Mouse (Mus musculus): ENCODE results near the gene Cryba2. TPM values are rescaled to one million over a fixed set of nuclear protein-coding genes. Genes with fewer than 3 reads are reported as not detected.

The Cryba2 gene
- total RNA-seq (2014; rRNA removed) = not detected in 2 replicates
- not detected in 2 replicates for polyA plus RNA-seq (2015; fragmentation: Nextera tagmentation; extraction: Ambion mirVana)

DNA sequence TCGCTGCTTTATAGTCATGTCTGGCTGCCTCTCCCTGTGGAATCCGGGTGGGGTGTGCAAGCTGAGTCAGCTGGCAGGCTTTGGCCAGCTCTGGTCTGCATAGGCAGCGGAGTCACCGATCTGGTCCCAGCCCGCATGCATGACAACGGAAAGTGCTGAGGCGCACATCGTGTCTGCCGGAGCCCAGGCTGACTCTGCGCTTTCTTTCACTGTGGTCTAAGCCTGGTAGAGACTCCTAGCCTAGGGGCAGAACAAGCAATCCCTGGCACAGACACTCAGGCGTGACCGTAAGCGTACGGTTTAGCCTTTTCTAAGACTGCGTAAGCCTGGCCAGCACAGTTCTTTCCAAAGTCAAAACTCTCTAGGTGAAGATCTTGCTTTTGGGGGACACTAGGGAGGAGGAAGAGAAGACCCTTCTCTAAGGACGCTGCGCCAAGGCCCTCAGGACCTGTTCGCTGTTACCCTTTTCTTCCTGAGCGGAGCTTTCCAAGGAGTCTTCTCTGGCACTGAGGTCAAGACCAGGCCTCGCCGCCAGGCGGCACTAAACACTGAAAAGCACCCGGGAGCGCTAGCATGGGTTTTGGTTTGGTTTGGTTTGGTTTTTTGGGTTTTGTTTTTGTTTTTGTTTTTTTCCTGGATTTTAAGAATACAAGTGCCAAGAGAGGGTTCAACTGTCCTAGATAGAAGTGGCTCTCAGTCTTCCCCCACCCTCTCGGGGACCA, at the start of gene Cryba2:
Cryba2 (minus strand) TSS at position 10 of the 722 bp plus-strand sequence.
- Histone ChIP-seq H3K4me2 (ENCODE audit: low read depth) (peak within 1 kb of the TSS; percentile 41), H3K27me3 (ENCODE audit: insufficient read depth, low read length) (peaks cover 73% of the 10 kb centered on the region), H3K4me1 (ENCODE audit: insufficient read depth) (no peaks in the 10 kb centered on the region), H3K36me3 (ENCODE audit: insufficient read depth) (no peaks in the 10 kb centered on the region), H3K4me3 (ENCODE audit: low read depth, low read length) (peak within 1 kb of the TSS; percentile 17), H3K27ac (ENCODE audit: low read depth, low read length) (no peak within 1 kb of the TSS), H3K9ac (no peak within 1 kb of the TSS), H3K9me3 (ENCODE audit: low read length) (no peaks in the 10 kb centered on the region)
- ATAC-seq = peak; percentile 55; the same call in 1 of the 2 replicates
- peak; percentile 71 for DNase-seq
- TF ChIP-seq CTCF (IDR thresholded peaks at IDR 0.05; ENCODE audit: low read depth) = peak; percentile 76
- WGBS = 3% methylated on average over 25 of the region's 25 CpGs

GRCm38 (mm10) chr1:74941651-74942360, 48.9 kb upstream of the Cryba2 start:
- ATAC-seq (no peak), DNase-seq (no peak)
- H3K36me3 ChIP-seq (ENCODE audit: insufficient read depth) = no peaks in the 10 kb centered on the region
- H3K4me1 ChIP-seq (ENCODE audit: insufficient read depth) = no peaks in the 10 kb centered on the region
- H3K4me3 ChIP-seq (ENCODE audit: low read depth, low read length) = no peak overlapping the region
- H3K27ac ChIP-seq (ENCODE audit: low read depth, low read length) = no peak overlapping the region
- no peak for TF ChIP-seq CTCF (IDR thresholded peaks at IDR 0.05; ENCODE audit: low read depth)
- H3K4me2 ChIP-seq (ENCODE audit: low read depth) = no peak overlapping the region
- no peaks in the 10 kb centered on the region for H3K9me3 ChIP-seq (ENCODE audit: low read length)
- peaks cover 13% of the 10 kb centered on the region for H3K27me3 ChIP-seq (ENCODE audit: insufficient read depth, low read length)
- H3K9ac ChIP-seq = no peak overlapping the region
- WGBS = 59% methylated on average over 12 of the region's 12 CpGs

DNA sequence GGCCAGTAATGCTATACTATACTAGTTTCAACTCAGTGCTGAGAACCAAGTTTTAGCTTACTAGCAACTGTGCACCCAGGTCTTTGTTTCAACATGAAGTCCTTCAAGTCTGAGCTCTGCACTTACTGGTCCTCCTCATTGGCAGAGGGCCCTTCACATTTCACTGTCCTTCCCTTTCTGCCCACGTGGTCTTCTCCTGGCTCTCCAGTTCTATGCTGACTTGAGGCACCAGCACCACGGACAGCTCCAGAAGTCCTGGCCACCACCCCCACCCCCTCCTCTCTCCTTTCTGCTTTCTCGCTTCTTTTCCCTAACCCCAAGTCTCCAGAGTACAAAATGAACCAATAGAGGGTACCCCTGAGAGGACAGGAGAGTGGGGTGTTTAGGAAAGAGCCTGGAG, 46.8 kb upstream of the Cryba2 start:
- Histone ChIP-seq H3K27me3 (ENCODE audit: insufficient read depth, low read length) (peaks cover 17% of the 10 kb centered on the region), H3K4me1 (ENCODE audit: insufficient read depth) (no peaks in the 10 kb centered on the region), H3K9me3 (ENCODE audit: low read length) (no peaks in the 10 kb centered on the region), H3K4me3 (ENCODE audit: low read depth, low read length) (no peak overlapping the region), H3K36me3 (ENCODE audit: insufficient read depth) (no peaks in the 10 kb centered on the region), H3K9ac (no peak overlapping the region), H3K27ac (ENCODE audit: low read depth, low read length) (no peak overlapping the region), H3K4me2 (ENCODE audit: low read depth) (no peak overlapping the region)
- no peak for TF ChIP-seq CTCF (IDR thresholded peaks at IDR 0.05; ENCODE audit: low read depth)
- DNase-seq (no peak), ATAC-seq (no peak)
- WGBS = 7% methylated on average over 3 of the region's 3 CpGs

GRCm38 (mm10) chr1:74936221-74936830, 43.4 kb upstream of the Cryba2 start:
- peaks cover 17% of the 10 kb centered on the region for H3K27me3 ChIP-seq (ENCODE audit: insufficient read depth, low read length)
- no peaks in the 10 kb centered on the region for H3K4me1 ChIP-seq (ENCODE audit: insufficient read depth)
- H3K4me2 ChIP-seq (ENCODE audit: low read depth) = no peak overlapping the region
- no peak for ATAC-seq
- H3K36me3 ChIP-seq (ENCODE audit: insufficient read depth) = no peaks in the 10 kb centered on the region
- no peak overlapping the region for H3K27ac ChIP-seq (ENCODE audit: low read depth, low read length)
- H3K9me3 ChIP-seq (ENCODE audit: low read length) = no peaks in the 10 kb centered on the region
- no peak overlapping the region for H3K4me3 ChIP-seq (ENCODE audit: low read depth, low read length)
- no peak for TF ChIP-seq CTCF (IDR thresholded peaks at IDR 0.05; ENCODE audit: low read depth)
- WGBS = 32% methylated on average over 12 of the region's 12 CpGs
- DNase-seq = no peak
- H3K9ac ChIP-seq = no peak overlapping the region

DNA sequence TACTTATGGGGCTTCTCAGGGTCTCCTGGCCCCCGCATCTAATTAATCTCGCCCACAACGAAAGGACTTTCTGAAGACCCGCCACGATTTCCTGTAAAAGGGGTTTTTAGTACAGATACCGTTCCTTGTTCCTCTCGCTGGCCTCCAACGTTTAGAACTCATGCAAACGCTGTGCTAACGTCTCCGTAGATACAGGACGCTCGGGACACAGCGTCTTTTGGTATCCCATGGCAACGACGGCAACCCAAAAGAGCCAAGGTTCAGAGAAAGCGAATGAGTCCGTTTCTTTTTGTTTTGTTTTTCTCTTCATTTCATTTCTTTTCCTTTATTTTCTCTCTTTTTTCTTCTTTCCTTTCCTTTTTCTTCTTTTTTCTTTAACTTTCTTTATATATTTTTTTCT, 42.5 kb upstream of the Cryba2 start, which contains the start of gene Cfap65:
Cfap65 (minus strand) TSS at position 198 of the 400 bp plus-strand sequence.
- H3K9ac ChIP-seq = peak within 1 kb of the TSS; percentile 4; the same call in 1 of the 2 replicates
- no peaks in the 10 kb centered on the region for H3K36me3 ChIP-seq (ENCODE audit: insufficient read depth)
- ATAC-seq (peak; percentile 90), DNase-seq (peak; percentile 87)
- H3K4me2 ChIP-seq (ENCODE audit: low read depth) = peak within 1 kb of the TSS; percentile 55
- peaks cover 17% of the 10 kb centered on the region for H3K27me3 ChIP-seq (ENCODE audit: insufficient read depth, low read length)
- WGBS = 2% methylated on average over 18 of the region's 18 CpGs
- H3K9me3 ChIP-seq (ENCODE audit: low read length) = no peaks in the 10 kb centered on the region
- H3K4me3 ChIP-seq (ENCODE audit: low read depth, low read length) = peak within 1 kb of the TSS; percentile 35
- H3K27ac ChIP-seq (ENCODE audit: low read depth, low read length) = no peak within 1 kb of the TSS
- no peaks in the 10 kb centered on the region for H3K4me1 ChIP-seq (ENCODE audit: insufficient read depth)
- no peak for TF ChIP-seq CTCF (IDR thresholded peaks at IDR 0.05; ENCODE audit: low read depth)

- no peak overlapping the region for H3K4me2 ChIP-seq (ENCODE audit: low read depth)
- no peaks in the 10 kb centered on the region for H3K27me3 ChIP-seq (ENCODE audit: insufficient read depth, low read length)
- no peak overlapping the region for H3K9ac ChIP-seq
- TF ChIP-seq CTCF (IDR thresholded peaks at IDR 0.05; ENCODE audit: low read depth) = no peak
- DNase-seq = no peak
- WGBS = 87% methylated on average over 9 of the region's 9 CpGs
- no peaks in the 10 kb centered on the region for H3K4me1 ChIP-seq (ENCODE audit: insufficient read depth)
- no peak for ATAC-seq
- H3K4me3 ChIP-seq (ENCODE audit: low read depth, low read length) = no peak overlapping the region
- no peaks in the 10 kb centered on the region for H3K36me3 ChIP-seq (ENCODE audit: insufficient read depth)
- H3K27ac ChIP-seq (ENCODE audit: low read depth, low read length) = no peak overlapping the region
- no peaks in the 10 kb centered on the region for H3K9me3 ChIP-seq (ENCODE audit: low read length)
Observed at GRCm38 (mm10) chr1:74927621-74928296, 34.8 kb upstream of the Cryba2 start.
